Mouse (Mus musculus) thymus, adult 2 months (tissue): Measurements from ENCODE around the gene 3110082J24Rik. TPM values are rescaled to one million over a fixed set of nuclear protein-coding genes. Genes with fewer than 3 reads are reported as not detected.

Source experiments
- DNase-seq: peaks from one replicate; pipeline ENCODE4 v3.0.0; 2021
- H3K27ac ChIP-seq: fragments of 200-500 bp; 2 replicates; pipeline ENCODE4 v1.5.1; 2012; ENCODE audit warnings: low read length, control low read depth; ENCODE audit not compliant: control insufficient read depth, insufficient read depth
- H3K27me3 ChIP-seq: fragments of 200-500 bp; 2 replicates; pipeline ENCODE4 v1.6.1; 2012; ENCODE audit warnings: mild to moderate bottlenecking, low read length, moderate library complexity, mixed read lengths; ENCODE audit not compliant: control insufficient read depth, insufficient read depth
- H3K36me3 ChIP-seq: fragments of 200-500 bp; 2 replicates; pipeline ENCODE4 v1.6.1; 2012; ENCODE audit warnings: mild to moderate bottlenecking, low read length, moderate library complexity; ENCODE audit not compliant: control insufficient read depth, insufficient read depth
- H3K4me1 ChIP-seq: fragments of 200-500 bp; replicated peaks from 2 replicates; pipeline ENCODE4 v1.6.1; 2012; ENCODE audit warnings: low read length; ENCODE audit not compliant: control insufficient read depth, insufficient read depth
- H3K4me3 ChIP-seq: fragments of 200-500 bp; 2 replicates; pipeline ENCODE4 v1.5.1; 2012; ENCODE audit warnings: mild to moderate bottlenecking, low read length, control low read depth, moderate library complexity; ENCODE audit not compliant: control insufficient read depth, insufficient read depth
- CTCF ChIP-seq: fragments of 200-500 bp; IDR thresholded peaks from 2 replicates; pipeline ENCODE4 v1.5.1; 2012; ENCODE audit warnings: mild to moderate bottlenecking, control low read depth, low read length, moderate library complexity, borderline replicate concordance; ENCODE audit not compliant: control insufficient read depth, poor library complexity, insufficient read depth; ENCODE audit errors: extremely low read depth
- POLR2A ChIP-seq: fragments of 200-500 bp; IDR thresholded peaks from 2 replicates; pipeline ENCODE4 v1.6.1; 2012; ENCODE audit warnings: mild to moderate bottlenecking, low read length, control low read depth, moderate library complexity; ENCODE audit not compliant: control insufficient read depth, poor library complexity, insufficient read depth; ENCODE audit errors: extremely low read depth
- WGBS: fragments of 180-500 bp; shearing (Covaris S2); methylation state at CpG from one replicate; pipeline ENCODE4 v1.1.7; 2018; 5-methylcytosine and 5-hydroxymethylcytosine counted together
- polyA plus RNA-seq: library from polyadenylated mRNA; depleted of rRNA; stranded (reverse); fragments of >200 nt; gene quantifications from 2 replicates; pipeline ENCODE4 v1.2.3, GENCODE M21; 2012; rRNA removed

Gene 3110082J24Rik
- polyA plus RNA-seq, result not detected in 2 replicates

- TF ChIP-seq CTCF (no peak), POLR2A (no peak)
- no peak for DNase-seq
- Histone ChIP-seq H3K27me3 (peaks cover 21% of the 10 kb centered on the region), H3K4me1 (peaks cover 4% of the 10 kb centered on the region), H3K27ac (no peak within 1 kb of the TSS), H3K4me3 (peak within 1 kb of the TSS; percentile 21; the same call in 1 of the 2 replicates), H3K36me3 (no peaks in the 10 kb centered on the region)
- 9% methylated on average over 29 of the region's 29 CpGs for WGBS
Measured at GRCm38 (mm10) chr5:30105668-30106300, at the start of gene 3110082J24Rik. Gene 3110082J24Rik (minus strand): TSS chr5:30106086.

GRCm38 (mm10) chr5:30155395-30155792 is 49.5 kb upstream of the 3110082J24Rik start:
- Histone ChIP-seq H3K36me3 (no peaks in the 10 kb centered on the region), H3K4me1 (no peaks in the 10 kb centered on the region), H3K4me3 (peak overlapping the region; percentile 86), H3K27me3 (no peaks in the 10 kb centered on the region), H3K27ac (peak overlapping the region; percentile 77)
- no peak for TF ChIP-seq CTCF
- TF ChIP-seq POLR2A, result no peak; the same call in 1 of the 2 replicates
- WGBS, result under 1% methylated on average over 31 of the region's 31 CpGs
- DNase-seq, result no peak

GRCm38 (mm10) chr5:30154474-30155394 is 48.8 kb upstream of the 3110082J24Rik start, which contains the start of the genes Hadha and Hadhb:
Gene Hadha (minus strand): TSS chr5:30155162.
Gene Hadhb (plus strand): TSS chr5:30155248.
- whole genome bisulfite sequencing, result under 1% methylated on average over 53 of the region's 53 CpGs
- DNase-seq, result peak; percentile 93
- peak within 1 kb of the TSS; percentile 77 for H3K27ac ChIP-seq

GRCm38 (mm10) chr5:30154013-30154412 is 48.1 kb upstream of the 3110082J24Rik start:
- H3K36me3 ChIP-seq, result no peaks in the 10 kb centered on the region
- no peaks in the 10 kb centered on the region for H3K4me1 ChIP-seq
- 44% methylated on average over 4 of the region's 4 CpGs for WGBS
- no peak for TF ChIP-seq POLR2A
- no peak for TF ChIP-seq CTCF
- no peak overlapping the region for H3K27ac ChIP-seq
- H3K4me3 ChIP-seq, result no peak overlapping the region
- DNase-seq, result no peak
- H3K27me3 ChIP-seq, result no peaks in the 10 kb centered on the region

More at GRCm38 (mm10) chr5:30154474-30155394, 48.8 kb upstream of the 3110082J24Rik start, which contains the start of the genes Hadha and Hadhb:
- Histone ChIP-seq H3K36me3 (no peaks in the 10 kb centered on the region), H3K4me1 (no peaks in the 10 kb centered on the region), H3K27me3 (no peaks in the 10 kb centered on the region), H3K4me3 (peak within 1 kb of the TSS; percentile 86)
- TF ChIP-seq CTCF, result 0 out of 2 replicates have a peak, but pooled peaks have one; percentile 8
- TF ChIP-seq POLR2A, result peak; percentile 68

- Histone ChIP-seq H3K4me3 (no peak overlapping the region), H3K27ac (no peak overlapping the region), H3K27me3 (no peaks in the 10 kb centered on the region), H3K4me1 (no peaks in the 10 kb centered on the region), H3K36me3 (no peaks in the 10 kb centered on the region)
- TF ChIP-seq CTCF, result no peak
- TF ChIP-seq POLR2A, result no peak
- no peak for DNase-seq
- WGBS, result 94% methylated on average over 2 of the region's 2 CpGs
Measured at GRCm38 (mm10) chr5:30153222-30153621, 47.3 kb upstream of the 3110082J24Rik start.

GRCm38 (mm10) chr5:30152413-30152812 is 46.5 kb upstream of the 3110082J24Rik start:
- Histone ChIP-seq H3K4me1 (no peaks in the 10 kb centered on the region), H3K36me3 (no peaks in the 10 kb centered on the region), H3K4me3 (no peak overlapping the region), H3K27me3 (no peaks in the 10 kb centered on the region), H3K27ac (no peak overlapping the region)
- 89% methylated on average over 1 of the region's 1 CpGs for WGBS
- no peak for DNase-seq
- TF ChIP-seq POLR2A (no peak), CTCF (no peak)
